Mouse (Mus musculus) heart, adult 9 months (tissue): ENCODE results near the gene Agbl1.

Source experiments
- DNase-seq, 2 experiments: peaks; one replicate each; pipeline ENCODE4 v3.0.0; 2022; ENCODE audit warnings: low spot score in 2 of 2

The Agbl1 gene

DNA sequence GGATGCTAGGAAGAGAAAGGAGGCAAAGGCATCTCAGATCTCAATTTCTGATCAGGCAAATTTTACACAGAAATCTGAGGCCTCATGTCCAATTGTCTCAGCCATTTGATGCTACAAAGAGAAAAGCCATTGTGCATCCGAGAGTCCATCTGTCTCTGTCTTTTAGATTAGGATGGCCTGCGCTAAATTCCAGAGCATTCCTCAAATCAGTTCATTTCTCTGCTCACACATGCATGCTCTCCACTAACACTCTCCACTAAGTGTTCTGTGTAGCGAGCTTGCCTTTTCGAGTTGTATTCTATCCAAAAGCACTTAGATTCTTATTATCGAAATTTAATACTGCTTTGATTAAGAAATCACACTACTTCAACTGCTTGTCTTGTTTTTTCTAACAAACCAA is 159.6 kb downstream of the Agbl1 start:
- no peak for DNase-seq

DNA sequence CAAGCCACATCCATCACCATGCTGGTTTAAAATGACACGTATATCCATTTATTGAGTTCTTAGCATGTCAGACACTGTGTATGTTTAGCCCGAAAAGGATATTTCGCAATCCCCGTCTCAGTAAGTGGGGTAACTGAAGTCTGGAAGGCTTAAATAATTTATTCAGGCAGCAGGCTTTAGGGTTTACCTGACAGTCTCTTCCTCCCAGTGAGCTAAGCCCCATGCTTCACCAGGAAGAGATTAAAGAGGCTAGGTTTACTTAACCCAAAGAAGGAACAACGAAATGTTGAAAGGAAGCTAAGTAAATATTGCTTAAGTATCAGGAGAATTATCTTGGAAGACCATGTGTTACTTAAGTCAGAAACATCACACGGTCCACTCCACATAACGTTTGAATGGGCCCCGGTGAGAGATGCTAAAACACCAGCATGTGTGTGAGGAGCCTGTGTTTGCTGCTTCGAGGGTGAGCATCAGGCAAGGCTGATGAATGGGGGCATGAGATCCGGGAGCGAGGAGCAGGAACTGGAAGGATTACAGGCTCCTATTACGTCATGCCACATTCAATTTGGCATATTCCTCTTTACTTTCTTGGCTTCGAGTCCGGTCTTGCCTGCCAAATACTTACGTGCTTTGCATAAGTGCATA is 162.7 kb downstream of the Agbl1 start:
- no peak for DNase-seq

DNA sequence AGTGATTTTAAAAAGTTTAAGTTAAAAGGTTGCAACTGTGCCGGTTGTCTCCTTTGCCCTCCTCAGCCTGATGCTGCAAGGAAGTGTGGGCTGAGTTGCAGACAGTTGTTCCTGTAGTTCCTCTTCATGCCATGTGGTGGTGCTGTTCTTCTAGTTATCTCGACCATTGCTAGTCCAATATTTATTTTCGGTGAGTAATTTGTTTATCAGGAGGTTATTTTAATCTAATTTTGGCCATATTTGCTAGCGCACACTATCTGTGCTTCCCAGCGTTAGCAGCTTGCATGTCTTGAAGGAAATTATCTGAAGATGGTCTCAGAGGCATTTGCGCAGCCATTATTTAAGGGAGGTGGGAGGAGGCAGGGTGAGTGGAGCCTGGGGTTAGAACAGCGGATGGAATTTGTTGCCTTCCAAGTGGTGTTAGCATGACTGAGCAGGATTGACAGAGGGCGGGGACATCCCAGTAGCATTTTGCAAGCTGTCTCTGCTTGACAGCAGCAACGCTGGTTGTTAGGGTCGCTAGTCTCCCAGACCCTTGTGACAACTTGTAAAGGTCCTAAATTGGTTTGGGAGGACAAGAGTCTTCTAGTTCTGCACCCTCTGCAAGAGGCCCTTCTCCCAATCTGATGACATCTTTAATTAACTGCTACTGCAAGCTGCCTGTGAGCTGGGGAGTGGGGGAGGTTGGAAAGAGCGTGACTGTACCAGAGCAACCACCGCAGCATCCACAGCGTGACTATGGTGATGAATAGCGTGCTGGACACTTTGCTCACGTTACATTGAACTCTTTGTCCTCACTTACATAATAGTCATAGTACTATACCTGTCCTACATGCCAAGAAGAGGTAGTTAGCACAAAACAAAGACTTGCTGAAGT is 163.5 kb downstream of the Agbl1 start:
- peak; percentile 34 to 62 for DNase-seq

DNA sequence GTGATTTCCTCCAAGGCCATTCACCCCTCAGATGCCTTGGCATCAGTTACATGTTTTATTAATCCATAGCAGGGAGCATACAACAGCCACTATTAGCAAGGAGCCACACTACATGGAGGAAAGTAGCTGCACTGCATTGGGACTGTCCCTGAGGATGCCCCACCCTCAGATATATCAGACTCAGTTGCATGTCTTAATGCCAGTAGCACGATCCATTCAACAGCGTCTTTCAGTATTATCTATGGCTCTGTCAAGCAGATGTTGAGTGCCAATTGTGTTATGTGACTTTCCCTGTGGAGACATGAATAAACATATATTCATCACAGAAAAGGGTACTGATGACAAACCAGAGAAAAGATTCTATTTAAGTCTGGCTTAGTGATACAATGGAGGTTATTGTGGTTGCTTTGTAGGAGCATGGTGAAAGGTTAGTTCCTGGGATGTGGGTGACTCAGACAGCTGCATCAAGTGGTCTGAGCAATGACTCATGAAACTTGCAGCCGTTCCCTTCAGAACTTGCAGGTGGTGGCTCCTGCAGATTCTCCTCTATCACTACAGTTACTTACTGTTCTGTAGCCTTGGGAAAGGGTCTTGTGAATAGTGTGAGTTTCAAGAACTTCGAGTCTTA is 178.4 kb downstream of the Agbl1 start:
- DNase-seq: no peak

DNA sequence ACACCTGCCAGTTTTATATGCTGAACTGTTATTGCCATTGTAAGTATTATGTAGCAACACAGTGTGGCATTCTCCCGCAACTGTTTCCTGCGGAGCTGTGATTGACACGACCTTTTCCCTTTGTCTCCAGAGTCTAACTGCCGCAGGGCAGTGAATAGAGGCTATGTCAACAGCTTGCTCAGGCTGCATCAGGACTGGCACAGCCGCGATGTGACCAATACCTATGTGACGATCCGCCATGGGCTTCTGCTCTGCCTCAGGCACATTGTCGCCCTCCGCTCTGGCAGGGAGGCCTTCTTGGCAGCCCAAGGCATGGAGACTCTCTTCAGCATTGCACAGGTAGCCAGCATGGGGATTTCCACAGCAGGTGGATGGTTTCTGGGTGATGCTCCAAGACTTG is 179.3 kb downstream of the Agbl1 start:
- DNase-seq: no peak

DNA sequence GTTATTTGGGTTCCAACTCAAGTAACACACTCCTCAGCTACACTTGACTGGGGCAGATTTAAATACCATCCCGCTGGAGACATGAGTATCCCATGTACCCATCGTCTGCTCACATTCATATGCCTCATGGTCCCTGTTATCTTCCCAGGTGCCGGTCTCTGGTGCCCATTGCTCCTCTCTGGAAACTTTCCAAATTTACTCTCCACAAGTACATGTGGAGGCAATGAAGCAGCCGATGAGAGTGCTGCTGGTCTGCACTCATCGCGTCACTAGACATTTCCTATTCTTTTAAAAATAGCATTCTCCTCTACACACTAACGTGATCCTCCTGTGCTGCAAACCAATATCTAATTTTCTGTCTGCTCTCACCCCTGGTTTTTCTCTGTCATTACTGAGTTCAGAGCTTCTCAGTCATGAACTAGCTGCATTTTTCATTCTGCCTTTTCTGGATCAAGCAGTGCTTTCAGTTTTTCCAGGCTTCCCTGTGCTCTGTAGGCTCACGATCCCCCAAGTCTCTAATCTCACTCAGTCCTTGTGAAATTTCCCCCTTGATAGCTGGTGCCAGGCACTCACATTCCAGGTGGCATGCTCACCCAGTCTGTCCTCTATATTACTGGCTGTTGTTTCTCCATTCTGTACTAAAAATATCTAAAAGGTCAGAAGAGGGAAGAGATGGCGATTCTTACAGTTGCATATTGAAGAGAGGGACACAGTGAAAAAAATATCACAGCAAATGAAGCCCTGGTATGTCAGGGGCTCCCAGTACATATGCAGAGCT is 180.9 kb downstream of the Agbl1 start:
- DNase-seq: peak; percentile 1 to 18

DNA sequence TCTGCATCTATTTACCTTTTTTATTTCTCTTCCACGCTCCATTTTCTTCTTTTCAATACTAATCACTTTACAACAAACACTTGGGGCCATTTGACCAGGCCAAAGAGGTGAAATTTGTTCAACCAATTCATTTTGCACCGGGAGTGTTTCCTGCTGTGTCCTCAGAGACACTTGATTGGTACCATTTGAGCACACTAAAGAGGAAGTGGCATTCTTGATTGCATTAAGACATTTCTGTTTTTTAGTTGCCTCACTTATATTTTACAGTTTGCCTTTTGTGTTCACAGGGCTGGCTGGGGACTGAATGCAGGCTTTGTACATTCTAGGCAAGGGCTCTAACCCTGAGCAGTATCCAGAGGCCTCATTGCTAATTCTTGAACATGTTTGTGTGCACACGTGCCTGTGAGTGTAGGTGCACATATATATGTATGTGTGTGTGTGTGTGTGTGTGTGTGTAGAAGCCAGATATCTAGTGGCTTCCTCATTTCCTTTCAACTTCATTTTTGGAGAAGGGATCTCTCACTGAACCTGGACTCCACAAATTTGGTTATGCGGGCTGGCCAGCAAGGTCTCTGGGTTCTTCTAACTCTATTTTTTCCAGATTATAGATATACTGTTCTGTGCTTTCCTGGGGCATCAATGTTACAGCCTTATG is 182.4 kb downstream of the Agbl1 start:
- DNase-seq: no peak

DNA sequence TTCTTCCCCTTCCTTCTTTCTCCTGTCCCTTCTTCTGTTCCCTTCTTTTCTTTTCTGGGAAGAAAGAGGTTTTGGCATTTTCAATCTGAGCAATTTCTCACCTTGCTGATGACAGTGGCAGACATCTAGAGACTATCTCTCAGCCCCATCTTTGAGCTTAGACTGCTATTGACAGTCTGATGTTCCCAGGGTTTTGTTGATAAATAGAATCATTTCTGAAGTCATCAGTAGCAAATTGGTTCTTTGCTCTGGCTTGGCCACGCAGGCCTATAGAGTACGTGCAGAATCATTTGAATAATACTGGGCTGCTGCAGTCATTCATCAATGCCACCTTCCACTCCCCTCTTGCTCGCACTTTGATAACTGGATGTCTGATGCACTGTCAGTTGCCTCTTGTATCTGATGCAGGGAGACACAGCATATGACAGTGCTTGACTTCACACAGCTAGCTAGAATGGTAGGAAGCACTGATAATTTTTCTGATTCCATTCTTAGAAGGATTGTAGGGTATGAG is 186.5 kb downstream of the Agbl1 start:
- DNase-seq: no peak

DNA sequence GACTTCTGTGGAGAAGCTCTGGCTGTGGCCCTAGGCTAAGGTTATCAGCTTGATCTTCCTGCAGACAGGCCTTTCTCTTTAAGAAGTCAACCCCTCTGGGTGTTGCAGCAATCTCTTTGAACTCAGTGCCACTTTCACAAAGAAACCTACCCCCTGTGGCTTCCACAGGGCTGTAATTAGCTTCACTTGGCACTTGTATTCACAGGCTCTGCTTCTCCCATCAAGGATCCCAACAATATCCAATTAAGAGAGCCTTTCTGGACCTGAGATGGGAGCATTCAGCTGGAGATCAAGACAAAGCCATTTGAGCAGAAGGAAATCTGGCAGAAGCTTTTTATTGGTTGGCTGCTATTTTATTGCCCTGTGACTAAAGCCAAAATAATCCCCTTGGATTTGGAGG is 208.9 kb downstream of the Agbl1 start:
- no peak for DNase-seq

DNA sequence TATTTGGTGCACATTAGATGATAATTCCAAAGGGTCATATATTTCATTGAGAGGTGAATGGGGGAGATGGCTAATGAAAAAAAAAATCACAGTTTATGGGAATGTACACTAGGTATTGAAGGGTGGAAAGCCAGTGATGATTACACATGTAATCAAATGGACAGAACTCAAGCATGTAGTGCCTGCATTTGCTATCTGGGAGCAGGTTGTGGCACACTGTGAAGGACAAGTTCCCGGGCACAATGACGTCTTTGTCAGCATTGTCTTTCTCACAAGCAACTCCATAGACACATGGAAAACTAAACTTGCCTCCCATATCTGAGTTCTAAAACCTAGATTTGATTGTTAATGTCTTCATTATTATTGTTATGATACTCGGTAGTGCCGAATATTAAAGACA is 209.3 kb downstream of the Agbl1 start:
- no peak for DNase-seq

DNA sequence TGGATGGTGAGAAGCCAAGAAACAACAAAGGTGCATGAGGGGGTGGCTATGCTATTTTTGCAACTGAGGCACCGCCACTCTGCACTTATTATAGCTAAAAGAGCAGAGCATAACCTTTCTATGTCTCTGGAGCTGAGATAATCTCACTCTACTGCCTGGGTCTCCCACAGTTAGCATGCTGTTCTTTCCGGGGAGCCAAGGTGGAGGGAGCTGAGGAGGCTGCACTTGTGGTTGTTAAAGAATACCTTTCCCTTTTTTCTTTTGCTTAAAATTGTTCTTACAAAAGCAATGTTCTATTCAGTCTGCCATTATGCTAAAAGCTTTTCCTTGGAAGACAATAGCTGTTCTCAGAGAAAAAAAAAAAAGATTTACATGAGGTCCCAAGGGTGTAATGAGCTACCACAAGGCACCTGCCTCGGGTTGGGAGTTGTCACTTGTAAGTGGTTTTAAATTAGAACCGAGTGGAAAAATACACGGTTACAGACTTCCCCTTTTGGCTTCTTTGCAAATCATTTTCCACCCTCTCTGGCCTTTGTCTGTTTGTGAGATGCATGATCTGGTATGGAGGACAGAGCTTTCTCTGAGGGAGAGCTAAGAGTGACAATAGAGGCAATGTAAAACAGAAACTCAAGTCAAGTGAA is 232.8 kb downstream of the Agbl1 start:
- no peak for DNase-seq

DNA sequence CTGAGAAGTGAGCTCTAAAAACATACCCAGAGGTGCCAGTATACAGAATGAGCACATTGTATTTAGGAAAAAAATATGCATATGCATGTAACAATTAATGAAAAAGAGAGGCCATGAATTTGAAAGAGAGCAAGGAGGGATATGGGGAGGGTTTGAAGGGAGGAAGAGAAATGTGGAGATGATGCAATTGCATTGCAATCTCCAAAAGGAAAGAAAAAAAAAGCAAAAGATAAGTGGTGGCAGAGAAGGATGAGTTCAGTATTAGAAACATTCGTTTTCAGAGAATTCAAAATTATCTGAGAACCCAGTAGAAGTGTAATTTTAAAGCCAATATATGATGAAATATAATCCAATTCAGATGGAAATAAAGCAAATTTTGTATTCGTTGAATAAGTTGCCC is 236.7 kb downstream of the Agbl1 start:
- DNase-seq: no peak

DNA sequence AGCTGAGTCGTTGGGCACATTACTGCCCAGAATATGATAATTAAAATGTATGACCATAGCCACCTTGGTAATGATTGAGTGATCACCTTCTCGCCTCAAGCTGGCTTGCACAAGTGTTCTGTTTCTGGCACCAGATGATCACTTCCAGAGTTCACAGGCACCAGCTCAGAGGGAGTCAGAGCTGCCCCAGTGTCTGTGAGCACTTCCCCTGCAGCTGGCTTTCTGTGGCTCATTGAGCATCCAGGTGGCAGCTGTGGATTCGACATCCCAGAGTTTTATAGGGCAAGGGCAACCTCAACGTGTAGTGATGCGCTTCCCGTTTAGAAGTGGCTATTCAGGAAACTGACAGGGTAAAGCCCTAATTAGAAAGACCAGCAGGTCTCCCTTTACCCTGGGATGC is 244.5 kb downstream of the Agbl1 start:
- DNase-seq: no peak

DNA sequence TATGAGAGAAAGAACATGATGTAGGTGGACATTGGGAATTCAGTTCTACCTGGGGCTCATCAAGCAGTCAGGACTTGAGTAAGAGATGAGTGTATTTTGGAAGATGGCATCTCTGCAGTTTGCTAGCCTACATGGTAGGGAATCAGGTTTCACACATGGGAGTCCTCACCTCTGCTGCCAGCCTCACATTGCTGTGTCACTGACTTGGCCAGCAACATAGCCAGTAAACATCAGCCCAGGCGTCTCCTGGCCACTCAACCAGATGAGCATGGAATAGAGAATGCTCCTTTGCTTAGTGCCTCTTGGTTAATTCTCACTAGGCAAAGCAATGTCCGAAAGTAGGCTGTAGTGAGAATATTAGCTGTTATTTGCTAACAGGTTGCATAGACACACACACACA is 255.9 kb downstream of the Agbl1 start:
- no peak for DNase-seq

DNA sequence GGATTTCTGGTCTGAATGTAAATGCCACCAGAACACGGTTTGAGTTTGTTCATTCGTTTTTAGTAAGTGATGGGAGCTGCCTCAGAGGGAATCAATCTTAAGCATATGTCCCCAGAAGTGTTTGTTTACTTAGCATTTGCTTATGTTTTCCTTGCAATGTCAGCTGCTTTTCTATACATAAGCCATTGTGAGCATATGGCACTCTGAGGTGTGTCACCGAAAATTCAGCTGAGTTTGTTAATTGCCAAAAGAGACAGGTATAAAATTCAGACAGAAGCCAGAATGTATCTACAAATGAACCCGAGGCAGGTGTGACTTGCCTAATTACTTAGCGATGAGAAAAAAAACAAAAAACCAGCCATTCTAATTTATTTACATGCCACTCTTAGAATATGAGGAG is 257.8 kb downstream of the Agbl1 start:
- DNase-seq: no peak

DNA sequence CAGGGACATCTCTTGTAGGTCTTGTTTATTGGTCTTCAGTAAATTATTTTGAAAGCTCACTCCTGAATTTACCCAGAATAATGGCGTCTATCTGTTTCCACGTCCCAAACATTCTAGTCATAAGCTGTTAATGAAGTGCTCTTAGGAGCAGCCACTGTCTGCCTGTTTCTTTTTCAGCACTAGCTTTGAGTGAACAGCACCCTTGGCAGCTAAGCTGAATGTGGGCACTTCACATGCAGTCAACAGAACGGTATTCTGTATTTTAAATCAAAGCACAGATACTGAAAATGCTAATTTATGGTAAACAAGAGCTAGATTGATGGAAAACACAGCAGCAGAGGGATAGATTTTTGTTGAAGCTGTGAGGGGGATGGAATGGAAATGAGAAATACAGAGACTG is 294.6 kb downstream of the Agbl1 start:
- DNase-seq: no peak

DNA sequence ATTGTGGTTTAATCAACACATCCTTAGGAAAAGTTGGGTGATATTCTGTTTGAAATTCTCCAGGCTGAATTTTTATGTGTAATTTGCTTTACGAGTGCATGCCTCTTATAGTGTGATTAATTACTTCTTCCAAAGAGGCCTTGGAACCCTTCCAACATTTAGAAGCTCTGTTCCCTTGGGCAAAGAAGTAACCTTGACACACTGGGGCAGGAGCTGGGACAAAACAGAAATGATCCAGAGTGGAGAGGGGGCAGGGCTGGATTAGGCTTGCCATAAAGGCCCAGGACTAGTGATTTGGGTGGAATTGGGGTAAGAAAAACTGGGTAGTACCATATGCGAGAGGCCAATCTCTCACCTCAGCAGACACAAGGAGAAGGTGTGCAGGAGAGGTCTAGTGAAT is 316.8 kb downstream of the Agbl1 start:
- DNase-seq: no peak

DNA sequence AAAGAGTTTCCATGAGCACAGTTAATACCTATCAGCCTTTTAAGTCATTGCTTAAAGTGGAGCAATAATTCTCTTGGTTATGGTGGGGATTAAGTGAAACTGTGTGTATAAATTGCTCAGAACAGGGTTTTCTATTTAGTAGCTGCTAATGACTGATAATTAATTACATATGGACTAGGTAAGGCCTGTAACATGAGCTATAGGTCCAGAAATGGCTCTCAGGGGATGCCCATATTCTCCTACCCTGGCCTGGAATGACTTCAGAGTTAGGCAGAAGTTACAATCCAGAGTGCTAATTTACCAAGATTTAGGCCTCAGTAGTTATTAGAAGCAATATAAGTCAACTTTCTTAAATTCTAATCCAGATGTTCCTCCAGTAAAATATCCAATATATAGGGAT is 317.6 kb downstream of the Agbl1 start:
- no peak for DNase-seq

DNA sequence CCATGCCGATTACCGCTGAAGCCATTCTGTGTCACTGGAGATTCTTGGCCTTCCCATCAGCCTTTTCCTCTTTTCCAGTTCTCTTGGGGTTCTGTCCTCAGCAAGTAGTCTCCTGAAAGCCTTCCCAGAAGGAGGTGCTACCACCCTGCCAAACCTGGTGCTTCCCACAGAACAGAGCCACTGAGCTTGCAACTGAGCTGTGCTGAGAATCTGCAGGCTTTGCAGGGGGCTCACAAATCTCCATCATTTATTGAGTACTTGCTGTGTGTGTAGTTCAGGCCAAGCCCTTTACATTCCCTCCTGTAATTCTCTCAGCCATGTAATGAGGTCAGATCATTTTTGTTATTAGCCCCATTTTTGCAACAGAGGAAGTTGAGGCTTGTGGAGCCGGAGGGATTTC is 322.2 kb downstream of the Agbl1 start:
- DNase-seq: no peak

DNA sequence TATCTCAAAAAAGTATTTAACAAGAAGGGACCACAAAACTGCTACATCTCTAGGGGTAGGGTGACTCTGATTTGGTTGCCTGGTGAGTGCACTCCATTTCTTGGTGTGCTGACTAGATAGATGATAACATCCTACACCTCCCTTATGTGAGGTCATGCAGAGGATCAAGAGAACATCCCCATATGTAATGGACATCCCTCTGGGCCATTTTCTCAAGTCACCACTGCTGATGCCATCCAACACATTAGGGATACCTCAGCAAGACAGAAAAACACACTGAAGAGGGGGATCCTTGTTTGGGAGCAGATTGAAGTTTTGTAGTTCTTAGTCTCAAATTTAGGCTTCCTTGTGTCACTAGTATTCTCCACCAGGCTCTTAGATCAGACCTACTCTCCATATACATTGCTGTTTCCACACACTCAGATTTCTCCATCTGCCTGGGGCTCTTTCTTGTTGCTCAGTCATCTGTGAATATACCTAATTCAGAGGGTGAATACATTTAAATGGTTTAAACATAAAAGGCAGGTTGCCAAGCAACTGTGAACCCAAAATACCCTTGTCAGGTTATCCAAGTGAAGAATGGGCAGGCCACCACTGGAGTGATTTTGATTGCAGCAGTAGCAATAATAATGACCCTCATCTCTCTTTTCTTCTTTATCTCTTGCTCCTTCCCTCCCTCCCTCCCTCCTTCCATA is 331.0 kb downstream of the Agbl1 start:
- DNase-seq: no peak
